Mouse (Mus musculus): ENCODE measurements around the gene Lhpp. TPM values are rescaled to one million over a fixed set of nuclear protein-coding genes. Genes with fewer than 3 reads are reported as not detected.

Lhpp gene
- total RNA-seq, 2 experiments from 2014 or later: 10.5 to 12.9 TPM

DNA sequence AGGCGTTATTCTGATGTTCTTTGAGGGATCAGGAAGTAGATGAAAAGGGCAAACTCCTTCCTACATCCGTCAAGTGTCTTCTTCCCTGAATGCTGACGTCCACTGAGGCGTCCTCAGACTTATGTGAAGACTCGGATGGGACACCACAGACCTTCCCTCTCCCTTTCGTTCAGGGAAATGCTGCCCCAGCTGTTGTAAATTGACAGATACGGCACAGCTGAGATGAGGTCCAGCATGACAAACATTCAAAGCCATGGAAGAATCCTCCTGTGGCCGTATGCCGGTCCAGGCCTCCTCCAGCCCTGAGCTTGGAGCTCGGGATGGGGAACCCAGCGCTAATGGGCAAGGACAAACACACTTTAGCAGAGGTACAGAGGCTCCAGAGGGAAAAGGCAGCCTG is 139.1 kb downstream of the Lhpp start:
- no peak for DNase-seq
- intact Hi-C loops (cut with DNase I; ENCODE audit: low total_unique reads): no loop called here

DNA sequence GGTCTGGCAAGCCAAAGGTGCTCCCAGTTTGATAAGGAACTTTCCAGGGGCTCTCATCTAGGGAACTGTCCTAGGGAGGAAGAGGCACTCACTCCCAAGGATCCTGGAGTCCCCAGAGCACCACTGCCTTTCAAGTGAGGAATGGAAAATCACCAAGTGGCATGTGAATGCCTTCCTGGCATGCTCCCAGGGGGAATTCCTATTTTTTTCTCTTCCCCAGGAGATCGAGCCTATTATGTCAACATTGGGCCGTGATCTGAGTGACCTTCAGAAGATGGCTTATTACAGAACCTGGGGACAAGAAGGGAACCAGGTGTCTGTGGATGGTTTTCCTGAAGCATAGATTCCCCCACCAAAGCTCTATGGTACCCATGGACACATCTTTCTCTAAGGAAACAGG is 141.3 kb downstream of the Lhpp start:
- DNase-seq: no peak
- intact Hi-C loops (cut with DNase I; ENCODE audit: low total_unique reads): no loop called here

DNA sequence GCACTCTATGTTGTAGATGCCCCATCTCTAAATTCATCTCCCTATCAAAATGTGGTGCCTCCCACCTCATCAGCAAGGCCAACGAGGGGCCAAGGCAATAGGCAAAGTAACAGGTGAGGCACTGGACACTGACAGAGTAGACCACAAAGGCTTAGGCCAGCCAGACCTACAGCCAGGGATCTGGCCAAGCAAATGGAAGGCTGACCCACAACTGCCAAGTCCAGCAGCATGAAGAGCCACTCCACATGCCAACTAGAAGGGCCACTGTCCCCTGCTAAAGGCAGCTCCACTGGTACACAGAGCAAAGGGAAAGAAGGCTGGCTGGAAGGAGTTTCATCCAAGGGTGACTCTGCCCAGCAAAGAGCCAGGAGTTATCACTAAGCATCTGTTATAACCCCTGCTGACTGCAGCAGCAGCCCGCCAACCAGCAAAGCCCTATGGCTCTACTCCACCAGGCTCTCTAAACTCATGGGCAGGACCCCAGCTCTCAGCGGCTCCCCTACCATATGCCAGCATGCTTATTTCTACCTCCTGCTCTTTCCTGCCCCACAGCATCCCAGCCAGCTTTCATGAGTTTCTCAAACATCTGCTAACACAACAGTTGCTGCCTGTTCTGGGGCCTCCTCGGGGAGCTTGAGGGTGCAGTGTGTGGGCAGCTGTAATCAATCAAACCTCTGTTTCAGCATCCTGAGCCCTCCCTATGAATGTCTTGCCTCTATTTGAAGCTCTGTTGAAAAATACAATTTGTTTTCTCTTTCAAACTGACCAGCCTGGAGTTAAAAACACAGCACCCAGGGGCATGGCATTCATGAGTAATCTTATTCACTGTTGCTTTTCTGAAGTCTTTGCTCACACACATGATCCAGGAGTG is 143.3 kb downstream of the Lhpp start:
- peak; percentile 46 for DNase-seq
- intact Hi-C loops (cut with DNase I; ENCODE audit: low total_unique reads): no loop called here

DNA sequence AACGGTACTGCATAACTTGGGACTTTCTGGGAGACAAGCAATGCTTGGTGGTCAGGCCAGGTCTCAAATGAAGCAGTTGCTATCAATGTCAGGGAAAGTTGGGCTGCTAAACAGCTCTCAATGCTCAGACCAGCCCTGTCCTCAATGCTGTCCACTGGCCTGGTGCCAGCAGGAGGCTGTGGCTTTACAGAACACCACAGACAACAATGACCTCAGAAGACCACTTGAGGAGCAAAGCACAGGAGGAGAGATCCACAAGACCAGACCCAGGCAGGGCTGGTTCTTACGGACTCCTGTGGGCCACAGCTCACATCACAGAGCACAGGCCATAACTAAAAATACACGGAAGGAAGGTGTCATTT is 143.9 kb downstream of the Lhpp start:
- peak; percentile 61 for DNase-seq
- intact Hi-C loops (cut with DNase I; ENCODE audit: low total_unique reads): no loop called here

Other genes with a start within 250 kb of the Lhpp start
- 100 to 1,000 TPM; 120 to 142 TPM for gene Oat, start 34.2 kb upstream of the Lhpp start, total RNA-seq (2021)
- gene Nkx1-2, start 11.0 kb upstream of the Lhpp start, total RNA-seq (2021): not detected
- gene Fam53b, start 203.2 kb downstream of the Lhpp start, total RNA-seq (2021): 10 to 100 TPM; 19.5 to 24.1 TPM
- gene Eef1akmt2, start 242.0 kb downstream of the Lhpp start, total RNA-seq (2021): 1 to 10 TPM; 7.5 to 7.8 TPM
- gene Abraxas2, start 248.6 kb downstream of the Lhpp start, total RNA-seq (2021): 10 to 100 TPM; 18.3 to 20.2 TPM

All from gastrocnemius, postnatal 14 days (tissue).